Mouse (Mus musculus) liver, adult 2 months (tissue): Measurements from ENCODE around the gene Tgtp2.

Experiments used
- CTCF ChIP-seq: fragments of 200-500 bp; IDR thresholded peaks from 2 replicates; pipeline ENCODE4 v1.5.1; 2011; ENCODE audit warnings: low read depth, low read length, control low read depth
- POLR2A ChIP-seq: fragments of 200-500 bp; IDR thresholded peaks from 2 replicates; pipeline ENCODE4 v1.6.1; 2011; ENCODE audit warnings: low read length, control low read depth; ENCODE audit not compliant: insufficient read depth; ENCODE audit errors: extremely low read depth

- no peak for TF ChIP-seq POLR2A
- TF ChIP-seq CTCF = no peak
These were observed 16.6 kb upstream of the Tgtp2 start for GRCm38 (mm10) chr11:49080636-49081035.
